Mouse (Mus musculus) heart, postnatal 25 days (tissue): ENCODE measurements at regions not wholly inside any gene's neighbourhood (a gene's known extent, or its start where the extent isn't known, plus 50 kb on each side); places are given as distances from the start of the nearest gene placed in this dataset.

Experiments
- DNase-seq: peaks from one replicate; pipeline ENCODE4 v3.0.0; 2022; ENCODE audit warnings: low spot score
- intact Hi-C: fragments of 180-260 bp; cut with DNase I; formaldehyde crosslinking; loops from one replicate; pipeline ENCODE4 v1.15.1; 2025

DNA sequence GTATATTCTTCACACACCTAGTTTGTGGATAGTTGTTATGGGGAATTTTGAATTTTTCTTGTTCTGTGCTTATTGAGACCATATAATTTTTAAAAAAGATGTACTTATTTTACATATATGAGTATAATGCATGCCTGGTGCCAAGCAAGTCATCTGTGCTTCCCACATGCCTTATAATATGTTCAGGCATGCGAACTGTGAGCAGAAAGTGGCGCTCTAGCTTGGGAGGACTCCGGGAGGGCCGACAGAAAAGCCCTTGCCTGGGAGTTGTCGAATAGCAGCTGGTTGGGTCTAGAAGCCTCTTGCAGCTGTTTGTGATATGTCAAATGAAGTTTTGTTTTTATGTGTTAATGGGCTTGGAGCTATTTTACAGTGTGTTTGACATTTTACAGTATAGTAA is 323.8 kb downstream of the Slc4a3 start:
- no peak for DNase-seq

DNA sequence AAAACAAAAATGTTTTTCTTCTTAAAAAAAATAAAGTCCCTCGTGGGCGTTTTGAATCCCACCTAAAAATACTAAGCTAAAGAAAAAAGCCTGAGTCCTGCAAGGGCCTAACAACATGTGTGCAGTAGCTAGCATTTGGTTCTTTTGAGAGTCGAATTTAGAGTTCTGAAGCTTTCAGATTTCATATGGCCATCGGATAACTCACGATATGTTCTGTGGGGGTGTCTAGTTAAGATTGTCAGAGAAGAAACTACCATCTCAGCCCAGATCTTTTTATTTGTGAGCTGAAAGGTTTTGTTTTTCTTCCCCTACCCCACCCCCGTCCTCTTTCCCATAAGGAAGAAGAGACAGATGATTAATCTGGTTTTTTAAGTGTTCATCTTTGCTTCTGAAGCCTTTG is 327.8 kb downstream of the Slc4a3 start:
- intact Hi-C loops, result no loop called here
- no peak for DNase-seq

More for the DNA sequence above, 323.8 kb downstream of the Slc4a3 start:
- intact Hi-C loops, result no loop called here

DNA sequence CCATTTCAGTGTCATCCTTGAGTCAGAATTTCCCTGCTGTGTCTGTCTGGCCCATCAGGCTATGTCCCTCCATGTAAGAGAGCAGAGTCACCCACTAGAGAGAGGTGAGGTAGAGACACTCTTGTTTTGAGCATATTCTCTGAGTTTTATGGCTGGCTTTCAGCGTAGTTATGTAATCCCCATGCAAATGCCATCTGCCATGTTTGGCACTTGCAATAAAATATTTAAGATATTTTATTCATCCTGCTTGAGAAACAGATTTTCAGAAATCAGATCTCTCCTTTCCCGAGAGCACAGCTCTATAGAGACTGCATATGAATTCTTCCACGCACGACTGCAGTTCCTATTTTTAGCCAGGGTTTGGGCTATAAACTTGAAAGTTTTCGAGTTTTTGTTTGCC is 331.1 kb downstream of the Slc4a3 start:
- intact Hi-C loops, result no loop called here
- no peak for DNase-seq

DNA sequence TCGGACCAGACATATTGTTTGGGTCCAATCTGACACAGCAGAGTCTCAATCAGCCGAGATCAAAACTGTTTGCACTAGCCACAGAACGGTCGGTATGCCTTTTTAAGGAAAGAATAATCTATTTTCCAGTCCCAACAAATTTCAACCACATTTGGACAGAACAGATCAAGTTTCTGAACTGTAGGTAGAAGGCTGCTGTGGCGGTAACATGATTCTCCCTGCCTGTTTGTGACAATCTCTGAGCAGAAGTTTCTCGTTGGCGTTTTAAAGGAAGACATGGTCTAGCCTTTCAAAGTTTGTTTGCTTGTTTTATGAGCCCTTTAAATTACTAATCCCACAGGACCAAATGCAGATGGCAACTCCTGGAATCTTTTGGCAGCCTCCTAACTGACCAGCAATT is 339.6 kb downstream of the Slc4a3 start:
- intact Hi-C loops, result no loop called here
- no peak for DNase-seq

DNA sequence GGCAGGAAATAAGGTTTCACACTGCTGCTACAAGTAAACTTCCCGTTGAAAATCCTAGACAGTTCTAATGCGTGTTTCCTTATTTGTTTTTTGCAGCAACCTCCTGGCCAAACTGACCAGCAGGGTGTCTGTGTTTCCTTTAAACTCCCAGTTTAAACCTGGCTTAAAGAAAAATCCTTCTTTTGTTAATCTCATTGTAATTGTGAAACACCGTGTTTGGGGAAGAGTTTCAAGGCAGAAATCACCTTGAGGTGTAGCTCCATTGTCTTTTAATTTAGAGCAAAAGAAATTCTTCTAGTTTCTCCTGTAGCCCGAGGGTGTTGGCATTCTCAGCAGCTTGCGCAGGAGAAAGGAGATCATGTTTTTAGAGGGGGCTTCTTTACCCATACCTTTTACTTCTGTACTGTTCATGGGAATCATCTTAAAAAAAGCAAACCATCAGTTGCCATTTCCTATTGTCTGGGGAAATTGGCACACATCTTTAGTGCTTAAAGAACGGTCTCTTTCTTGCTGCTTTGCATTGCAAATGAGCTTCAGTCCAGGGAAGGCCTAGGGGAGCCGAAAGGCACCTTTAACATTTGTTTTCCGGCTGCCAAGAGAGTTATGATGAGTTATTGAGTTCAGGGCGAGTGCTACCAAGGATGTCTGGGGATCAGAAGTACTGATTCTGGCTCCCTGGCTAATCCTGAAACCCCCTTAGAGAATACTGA is 342.6 kb downstream of the Slc4a3 start:
- intact Hi-C loops, result no loop called here

DNA sequence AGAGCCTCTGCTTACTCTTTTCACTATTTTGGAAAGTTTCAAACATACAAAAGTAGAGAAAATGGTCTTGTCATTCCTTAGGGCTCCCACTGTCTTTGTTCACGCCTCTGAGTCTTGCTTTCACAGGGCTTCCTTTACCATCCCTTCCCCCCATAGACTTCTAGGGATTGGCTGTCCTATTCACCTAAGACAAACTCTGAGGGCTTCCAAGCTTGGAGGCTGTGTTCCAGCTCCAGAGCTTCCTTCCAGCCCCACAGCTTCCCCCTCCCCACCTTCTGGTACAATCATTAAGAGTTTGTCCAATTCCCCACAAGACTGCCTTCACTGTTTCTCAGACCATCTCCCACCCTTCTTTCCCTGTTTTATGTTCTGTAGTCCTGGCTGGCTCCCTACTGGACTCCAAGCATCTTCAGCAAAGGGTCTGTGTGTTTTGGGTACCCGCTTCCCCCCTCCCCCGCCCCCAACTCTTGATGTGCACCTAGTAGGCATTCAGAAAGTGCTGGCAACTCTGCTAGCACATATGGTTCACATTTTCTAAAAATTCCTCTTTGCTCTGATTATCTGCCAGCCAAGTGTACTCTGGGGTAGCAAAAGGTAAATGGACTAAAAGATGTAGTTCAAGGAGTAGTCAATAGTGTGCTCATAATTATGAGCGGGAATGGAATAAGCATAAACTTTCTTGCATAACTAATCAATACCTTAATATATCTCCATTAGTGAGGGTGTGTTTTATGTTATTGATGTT is 344.0 kb downstream of the Slc4a3 start:
- intact Hi-C loops, result no loop called here
- no peak for DNase-seq

More for the DNA sequence above, 342.6 kb downstream of the Slc4a3 start:
- DNase-seq, result no peak

DNA sequence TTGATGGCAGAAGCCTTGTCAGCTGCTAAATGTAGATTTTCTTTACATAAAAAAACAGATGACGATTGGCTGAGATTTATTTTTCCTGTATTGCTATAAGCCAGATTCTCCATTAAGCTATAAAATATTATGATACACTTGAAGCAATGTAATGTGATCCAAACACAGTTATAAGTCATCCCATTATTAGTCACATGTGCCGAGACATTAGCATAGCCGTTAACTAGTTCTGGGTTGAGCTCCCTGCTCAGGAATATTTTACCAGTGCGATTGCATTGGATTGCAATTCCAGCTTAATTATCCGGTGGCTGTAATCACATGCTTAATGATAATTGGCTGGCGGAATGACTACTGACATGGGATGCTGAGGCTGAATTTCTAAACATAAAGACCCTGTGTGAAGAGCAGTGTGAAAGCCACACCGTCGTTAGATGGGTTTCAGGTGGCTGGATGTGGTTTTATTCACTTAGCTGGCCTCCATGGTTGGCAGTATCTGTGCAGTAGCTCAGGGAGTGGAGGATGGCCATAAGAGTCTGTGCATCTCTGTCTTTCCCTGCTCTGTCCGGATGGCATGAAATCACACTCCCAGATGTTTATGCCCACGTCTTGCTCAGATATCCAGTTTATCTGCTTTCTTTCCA is 344.7 kb downstream of the Slc4a3 start:
- intact Hi-C loops, result no loop called here
- no peak for DNase-seq

DNA sequence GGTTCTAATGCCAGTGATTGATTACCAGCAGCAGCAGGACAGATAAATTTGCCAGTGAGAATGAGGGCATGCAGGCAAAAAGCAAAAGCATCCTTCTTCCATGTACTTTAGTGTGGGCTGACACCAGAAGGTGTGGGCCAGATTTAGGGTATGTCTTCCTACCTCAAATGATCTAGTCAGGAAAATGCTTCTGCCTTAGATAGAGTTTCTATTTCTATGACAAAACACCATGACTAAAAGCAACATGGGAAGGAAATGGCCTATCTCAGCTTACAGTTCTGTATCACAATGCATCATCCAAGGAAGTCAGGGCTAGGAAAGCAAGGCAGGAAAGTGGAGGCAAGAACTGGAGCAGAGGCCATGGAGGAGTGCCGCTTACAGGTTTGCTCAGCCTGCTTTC is 349.5 kb downstream of the Slc4a3 start:
- intact Hi-C loops, result no loop called here
- DNase-seq, result no peak

DNA sequence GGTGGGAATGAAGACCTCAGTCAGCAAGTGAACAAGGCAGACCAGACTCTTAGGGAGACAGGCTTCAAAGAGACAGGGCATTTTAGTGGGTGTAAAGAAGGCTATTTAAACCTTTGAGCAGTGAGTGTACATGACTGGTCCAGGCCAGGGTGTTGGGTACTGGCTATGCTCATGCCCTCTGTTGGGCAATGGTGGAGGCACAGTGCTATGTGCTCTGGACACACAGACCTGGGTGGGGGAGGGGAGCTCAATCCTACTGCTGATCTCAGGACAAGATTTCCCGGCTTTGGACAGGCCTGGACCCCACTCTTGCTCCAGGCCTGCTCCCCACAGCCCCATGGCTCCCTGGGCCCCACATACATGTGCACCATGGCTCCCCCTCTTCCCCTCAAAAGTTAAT is 355.1 kb downstream of the Slc4a3 start:
- DNase-seq, result no peak
- intact Hi-C loops, result no loop called here

DNA sequence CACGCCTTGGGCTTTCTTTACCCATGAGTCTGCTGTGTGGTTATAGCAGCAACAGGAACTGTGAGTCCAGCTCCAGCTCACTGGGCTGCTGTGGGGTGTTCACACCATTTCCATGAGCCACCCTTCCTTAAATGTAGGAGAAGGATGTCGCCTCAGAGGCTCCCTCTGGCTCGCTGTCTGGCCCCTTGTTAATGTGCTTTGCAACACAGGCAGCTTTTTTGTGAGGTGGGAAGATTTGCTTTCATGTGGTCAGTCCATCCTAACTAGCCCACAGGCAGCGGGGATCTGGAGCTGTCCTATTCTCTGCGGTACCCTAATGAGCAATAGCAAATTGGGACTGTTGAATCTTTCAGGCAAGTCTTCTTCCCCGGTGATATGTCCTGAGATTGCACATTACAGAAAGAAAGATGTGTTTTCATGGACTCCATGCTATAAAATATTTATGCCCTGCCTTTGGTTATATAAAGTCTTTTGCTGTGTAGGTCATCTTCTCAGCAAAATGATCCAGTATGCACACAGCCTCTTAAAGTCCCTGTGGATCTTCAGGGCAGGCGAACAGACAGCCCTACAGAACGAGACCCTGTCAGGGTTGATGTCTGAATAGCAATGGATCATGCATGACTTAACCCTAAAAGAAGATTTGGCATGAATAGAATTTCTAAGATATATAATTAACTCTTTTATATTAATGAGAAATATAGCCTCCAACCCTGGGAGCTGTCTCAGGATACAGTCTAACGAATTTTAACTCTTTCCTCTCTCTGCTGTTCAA is 359.8 kb downstream of the Slc4a3 start:
- intact Hi-C loops, result no loop called here
- no peak for DNase-seq

DNA sequence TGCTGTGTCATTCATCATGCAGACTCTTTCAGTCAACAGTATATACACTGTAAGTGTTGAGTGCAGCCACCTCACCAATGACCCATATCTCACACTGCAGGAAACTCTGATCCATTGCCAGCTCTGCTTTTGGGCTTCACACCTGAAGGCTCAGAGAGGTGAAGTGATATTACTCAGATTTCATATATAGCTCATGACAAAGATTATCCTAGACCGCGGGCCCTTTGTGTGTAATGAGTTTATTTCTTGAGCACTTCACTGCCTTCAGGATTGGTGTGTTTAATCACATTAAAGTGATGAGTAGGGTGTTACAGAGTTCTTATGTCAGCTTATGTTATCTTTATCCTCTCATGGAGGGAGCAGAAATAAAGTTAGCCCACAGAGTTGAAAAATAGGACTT is 369.2 kb downstream of the Slc4a3 start:
- intact Hi-C loops, result no loop called here

DNA sequence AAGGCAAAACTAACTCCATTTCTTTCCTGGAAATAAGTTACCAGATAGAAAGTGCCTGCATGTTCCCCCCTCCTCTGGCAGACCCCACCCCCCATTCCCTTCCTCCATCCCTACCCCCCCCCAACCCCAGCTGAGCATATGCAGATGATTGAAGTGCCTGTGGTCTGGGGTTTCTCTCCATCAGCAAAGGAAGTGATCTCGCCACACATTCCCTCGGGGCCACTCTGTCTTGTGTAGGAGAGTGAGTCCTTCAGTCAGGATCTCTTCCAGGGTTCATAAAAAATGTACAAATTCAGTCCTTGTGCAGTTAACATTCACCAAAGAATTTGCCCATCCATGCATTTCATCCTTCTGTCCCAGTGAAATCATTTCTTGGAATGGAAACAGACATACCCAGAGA is 370.1 kb downstream of the Slc4a3 start:
- intact Hi-C loops, result no loop called here
- no peak for DNase-seq

More for the DNA sequence above, 369.2 kb downstream of the Slc4a3 start:
- no peak for DNase-seq

DNA sequence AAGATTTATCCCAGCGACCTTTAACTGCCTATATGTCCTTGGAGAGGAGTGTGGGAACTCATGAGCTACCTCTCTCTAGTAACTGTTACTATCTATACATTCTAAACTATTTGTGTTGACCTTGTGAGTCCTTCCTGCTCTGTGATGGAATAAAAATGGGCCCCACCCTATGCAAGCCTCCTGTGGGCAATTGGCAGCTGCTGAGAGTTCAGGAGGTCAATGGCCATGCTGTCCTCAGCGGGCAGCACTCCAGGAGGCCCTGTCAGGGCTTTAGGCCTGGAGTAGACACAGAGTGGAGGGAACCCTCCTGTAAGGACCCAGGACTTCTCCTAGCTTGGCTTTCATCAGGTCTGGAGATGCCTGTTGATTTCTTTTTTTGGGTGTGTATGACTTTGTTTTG is 373.1 kb downstream of the Slc4a3 start:
- DNase-seq, result no peak
- intact Hi-C loops, result no loop called here

DNA sequence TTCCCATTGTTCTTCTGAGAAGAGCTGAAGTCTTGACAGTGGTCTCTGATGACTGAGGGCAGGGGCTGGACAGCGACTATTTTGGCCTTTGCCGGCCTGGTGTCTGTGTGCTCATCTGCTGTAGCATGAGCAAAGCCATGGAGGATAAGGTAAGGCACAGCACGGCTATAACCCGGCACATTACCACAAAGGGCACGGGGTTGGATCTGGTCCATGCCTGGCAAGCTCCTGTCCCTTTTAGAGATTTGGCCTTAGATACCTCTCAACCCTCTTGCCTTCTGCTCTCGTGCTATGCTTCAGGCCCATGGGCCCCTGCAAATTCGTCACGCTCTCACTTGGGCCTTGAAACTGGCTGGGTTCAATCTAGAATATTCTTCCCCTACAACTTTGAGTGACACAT is 379.0 kb downstream of the Slc4a3 start:
- DNase-seq, result no peak

DNA sequence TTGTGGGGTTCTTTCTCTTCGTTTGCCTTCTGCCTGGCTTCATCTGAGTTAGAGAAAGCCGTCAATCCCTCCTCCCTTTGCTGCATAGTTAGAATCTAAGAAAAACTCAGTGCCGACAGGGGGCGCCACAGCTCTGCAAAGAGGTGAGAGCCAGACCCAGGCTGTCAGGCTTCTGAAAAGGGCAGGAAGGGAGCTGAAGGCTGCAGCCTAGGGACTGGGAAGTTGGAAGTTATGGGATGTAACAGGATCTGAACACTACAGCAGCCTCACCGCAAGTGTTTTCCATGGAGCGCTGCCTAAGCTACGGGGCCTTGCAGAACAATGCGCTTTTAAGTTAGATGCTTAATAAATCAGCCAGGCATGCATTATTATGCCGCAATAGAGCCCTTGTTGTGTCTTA is 379.7 kb downstream of the Slc4a3 start:
- intact Hi-C loops, result loop anchor here (2.0 to 10.0 kb wide), 4 partner anchors 101 to 1591 kb away; no protein-coding TSS in a partner anchor
- DNase-seq, result peak; percentile 55

More for the DNA sequence above, 379.0 kb downstream of the Slc4a3 start:
- intact Hi-C loops, result loop anchor here (2.0 to 10.0 kb wide), 4 partner anchors 102 to 1592 kb away; no protein-coding TSS in a partner anchor

DNA sequence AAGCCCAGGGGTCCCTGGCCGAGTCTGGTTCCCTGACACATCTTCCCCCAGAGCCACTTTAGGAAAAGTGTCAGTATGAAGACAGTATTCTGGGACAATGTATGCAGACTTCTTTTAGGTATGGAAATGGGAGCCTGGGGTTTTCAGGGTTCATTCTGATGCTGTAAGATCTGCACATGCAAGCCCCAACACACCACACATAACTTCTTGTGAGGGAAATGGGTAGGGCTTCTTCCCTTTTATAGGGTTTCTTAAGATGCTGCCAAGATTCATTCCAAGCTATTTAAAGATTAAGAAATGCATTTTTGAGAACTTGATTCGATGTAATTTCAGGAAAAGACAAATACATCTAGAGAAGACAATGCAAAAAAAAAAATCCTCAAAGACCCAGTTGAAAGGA is 385.8 kb downstream of the Slc4a3 start:
- intact Hi-C loops, result loop anchor here (10.0 kb wide), 1 partner anchor 1133 kb away; no protein-coding TSS in a partner anchor
- DNase-seq, result no peak

DNA sequence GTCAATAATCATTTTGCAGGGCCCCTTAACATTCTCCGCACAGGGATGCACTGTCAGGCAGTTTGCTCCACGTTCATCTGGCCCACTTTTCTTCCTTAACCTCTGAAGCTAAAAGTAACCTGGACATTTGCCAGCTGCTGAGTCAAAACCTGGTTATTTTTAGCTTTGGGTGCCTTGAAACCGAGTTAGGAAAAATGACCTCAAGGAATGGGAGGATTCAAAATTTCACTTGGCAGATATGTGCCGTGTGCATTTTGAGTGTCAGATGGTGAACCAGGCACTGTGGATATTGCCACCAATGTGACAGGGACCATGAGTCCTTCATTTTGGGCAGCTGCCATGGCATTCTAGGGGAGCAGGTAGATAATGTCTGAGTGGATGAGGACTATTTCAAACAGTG is 387.8 kb downstream of the Slc4a3 start:
- intact Hi-C loops, result loop anchor here (10.0 kb wide), 1 partner anchor 1131 kb away; no protein-coding TSS in a partner anchor
- DNase-seq, result no peak

DNA sequence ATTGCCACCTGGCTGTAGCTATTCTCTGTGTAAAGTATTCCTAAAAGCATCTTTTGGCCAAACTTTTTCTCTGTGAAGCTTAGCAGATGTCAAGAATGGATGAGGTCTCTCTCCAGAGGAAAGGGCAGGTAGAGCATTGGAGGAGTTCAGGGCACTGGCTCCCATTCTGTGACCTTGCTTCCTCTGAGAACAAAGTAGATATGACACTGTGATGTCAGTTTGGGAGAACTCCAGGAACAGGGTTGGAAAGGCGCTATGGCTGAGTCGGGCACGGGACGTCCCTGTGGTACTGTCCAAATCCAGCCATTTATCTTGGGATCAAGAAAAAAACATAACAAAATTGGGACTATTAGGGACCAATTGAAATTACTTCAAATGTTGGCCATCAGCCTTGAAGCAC is 388.7 kb downstream of the Slc4a3 start:
- DNase-seq, result no peak
- intact Hi-C loops, result loop anchor here (5.0 to 10.0 kb wide), 3 partner anchors 78 to 1130 kb away; no protein-coding TSS in a partner anchor

DNA sequence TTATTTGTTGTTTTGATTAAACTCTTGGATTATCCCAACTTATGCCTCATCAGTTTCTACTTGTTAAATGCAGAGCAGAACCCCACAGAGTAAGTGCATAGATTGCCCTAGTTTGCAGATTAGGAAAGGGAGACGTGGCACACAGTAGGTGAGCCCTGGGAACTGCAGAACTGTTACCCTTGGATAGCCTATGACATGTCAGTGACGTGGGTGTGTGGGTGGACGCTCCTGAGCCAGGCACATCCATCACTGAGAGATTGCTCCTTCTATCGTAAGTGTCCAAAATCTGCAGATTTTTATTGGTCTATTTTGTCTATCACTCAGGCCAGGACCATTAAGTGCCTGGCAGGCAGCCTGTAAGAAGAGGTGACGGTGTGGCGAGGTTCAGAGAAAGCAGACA is 389.8 kb downstream of the Slc4a3 start:
- no peak for DNase-seq
- intact Hi-C loops, result loop anchor here (5.0 to 10.0 kb wide), 3 partner anchors 76 to 1129 kb away; no protein-coding TSS in a partner anchor

DNA sequence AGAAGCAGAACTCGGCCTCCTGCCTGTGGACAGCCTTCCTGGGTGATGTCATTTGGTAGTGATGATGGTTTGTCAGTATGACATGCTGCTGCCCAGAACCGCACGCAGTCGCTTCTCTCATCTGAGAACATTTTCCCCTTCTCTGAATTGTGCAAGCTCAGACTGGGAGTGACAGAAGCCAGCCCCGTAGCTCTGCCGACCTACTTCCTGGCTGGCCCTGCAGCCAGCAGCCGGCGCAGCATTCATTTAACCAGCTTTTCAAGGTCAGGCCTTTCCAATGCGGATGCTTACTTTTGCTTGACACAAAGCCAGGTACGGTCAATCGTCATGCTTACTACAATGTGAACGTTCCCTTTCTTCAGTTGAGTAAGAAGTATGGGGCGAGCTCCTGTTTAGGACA is 390.5 kb downstream of the Slc4a3 start:
- intact Hi-C loops, result loop anchor here (5.0 to 10.0 kb wide), 3 partner anchors 76 to 1128 kb away; no protein-coding TSS in a partner anchor
- peak; percentile 6 for DNase-seq
